Mouse (Mus musculus) liver, adult 2 months (tissue): ENCODE results near the gene Frmd4a. TPM values are rescaled to one million over a fixed set of nuclear protein-coding genes. Genes with fewer than 3 reads are reported as not detected.

Experiments used
- DNase-seq: peaks from one replicate; pipeline ENCODE4 v3.0.0-alpha.2; 2011; ENCODE audit warnings: low read depth, low spot score; ENCODE audit errors: extremely low read depth
- H3K27ac ChIP-seq: fragments of 200-500 bp; replicated peaks from 2 replicates; pipeline ENCODE4 v1.5.1; 2012; ENCODE audit warnings: low read depth, mild to moderate bottlenecking, control low read depth, inconsistent platforms, low read length; ENCODE audit not compliant: insufficient read depth
- H3K27me3 ChIP-seq: fragments of 200-500 bp; 2 replicates; pipeline ENCODE4 v1.6.1; 2012; ENCODE audit warnings: mild to moderate bottlenecking, moderate library complexity, low read length, inconsistent platforms; ENCODE audit not compliant: control insufficient read depth, insufficient read depth
- H3K36me3 ChIP-seq: fragments of 200-500 bp; 2 replicates; pipeline ENCODE4 v1.6.1; 2012; ENCODE audit warnings: low read length, inconsistent platforms; ENCODE audit not compliant: control insufficient read depth, insufficient read depth
- H3K4me1 ChIP-seq: fragments of 200-500 bp; 2 replicates; pipeline ENCODE4 v1.6.1; 2011; ENCODE audit warnings: low read length; ENCODE audit not compliant: control insufficient read depth, insufficient read depth
- H3K4me3 ChIP-seq: fragments of 200-500 bp; 2 replicates; pipeline ENCODE4 v1.5.1; 2011; ENCODE audit warnings: low read depth, mild to moderate bottlenecking, control low read depth, low read length, moderate library complexity; ENCODE audit not compliant: insufficient read depth
- H3K79me2 ChIP-seq: fragments of 200-500 bp; 2 replicates; pipeline ENCODE4 v1.6.1; 2012; ENCODE audit warnings: inconsistent platforms, mild to moderate bottlenecking, low read length, moderate library complexity; ENCODE audit not compliant: control insufficient read depth, insufficient read depth
- H3K9ac ChIP-seq: fragments of 200-500 bp; 2 replicates; pipeline ENCODE4 v1.6.1; 2012; ENCODE audit warnings: low read depth, mild to moderate bottlenecking, control low read depth, inconsistent platforms, low read length
- CTCF ChIP-seq: fragments of 200-500 bp; IDR thresholded peaks from 2 replicates; pipeline ENCODE4 v1.5.1; 2011; ENCODE audit warnings: low read depth, low read length, control low read depth
- POLR2A ChIP-seq: fragments of 200-500 bp; IDR thresholded peaks from 2 replicates; pipeline ENCODE4 v1.6.1; 2011; ENCODE audit warnings: low read length, control low read depth; ENCODE audit not compliant: insufficient read depth; ENCODE audit errors: extremely low read depth
- WGBS: fragments of 180-500 bp; shearing (Covaris S2); methylation state at CpG from one replicate; pipeline ENCODE4 v1.1.7; 2018; 5-methylcytosine and 5-hydroxymethylcytosine counted together
- polyA plus RNA-seq: library from polyadenylated mRNA; depleted of rRNA; stranded (reverse); fragments of >200 nt; gene quantifications from 2 replicates; pipeline ENCODE4 v1.2.3, GENCODE M21; 2012
- total RNA-seq: library from RNA; depleted of rRNA; stranded (reverse); fragments of >200 nt; gene quantifications from 2 replicates; pipeline ENCODE4 v1.2.3, GENCODE M21; 2014

Gene Frmd4a
- total and polyA plus RNA-seq, 2 experiments: 2.1 to 3.1 TPM

- H3K9ac ChIP-seq: 0 out of 2 replicates have a peak overlapping the region, but pooled peaks have one; percentile 2
- peak overlapping the region; percentile 22 for H3K4me3 ChIP-seq
- WGBS: 87% methylated on average over 5 of the region's 5 CpGs
- no peak overlapping the region for H3K27ac ChIP-seq
- H3K4me1 ChIP-seq: peaks cover 6% of the 10 kb centered on the region
- DNase-seq: no peak
- no peak for TF ChIP-seq CTCF
- H3K79me2 ChIP-seq: peaks cover 6% of the 10 kb centered on the region; the same call in 1 of the 2 replicates
- no peaks in the 10 kb centered on the region for H3K36me3 ChIP-seq
- H3K27me3 ChIP-seq: no peaks in the 10 kb centered on the region
Observed at GRCm38 (mm10) chr2:4562826-4563225, 545.3 kb downstream of the Frmd4a start.

- H3K27ac ChIP-seq: no peak overlapping the region
- peaks cover 5% of the 10 kb centered on the region for H3K4me1 ChIP-seq
- TF ChIP-seq CTCF: no peak
- no peak for TF ChIP-seq POLR2A
- no peak for DNase-seq
- H3K27me3 ChIP-seq: no peaks in the 10 kb centered on the region
- no peak overlapping the region for H3K9ac ChIP-seq
- H3K36me3 ChIP-seq: no peaks in the 10 kb centered on the region
- WGBS: 62% methylated on average over 1 of the region's 1 CpGs
- peaks cover 6% of the 10 kb centered on the region; the same call in 1 of the 2 replicates for H3K79me2 ChIP-seq
- H3K4me3 ChIP-seq: no peak overlapping the region; the same call in 1 of the 2 replicates
Observed at GRCm38 (mm10) chr2:4563322-4563721, 545.8 kb downstream of the Frmd4a start.

GRCm38 (mm10) chr2:4566260-4566955 is 548.9 kb downstream of the Frmd4a start:
- TF ChIP-seq POLR2A (no peak), CTCF (no peak)
- DNase-seq: no peak
- no peak overlapping the region for H3K9ac ChIP-seq
- 93% methylated on average over 4 of the region's 4 CpGs for WGBS
- H3K27ac ChIP-seq: peak overlapping the region; percentile 23; the same call in 1 of the 2 replicates
- H3K36me3 ChIP-seq: no peaks in the 10 kb centered on the region; the same call in 1 of the 2 replicates
- peaks cover under 1% of the 10 kb centered on the region; the same call in 1 of the 2 replicates for H3K79me2 ChIP-seq
- no peak overlapping the region for H3K4me3 ChIP-seq
- no peaks in the 10 kb centered on the region; the same call in none of the 2 replicates for H3K4me1 ChIP-seq
- H3K27me3 ChIP-seq: no peaks in the 10 kb centered on the region

DNA sequence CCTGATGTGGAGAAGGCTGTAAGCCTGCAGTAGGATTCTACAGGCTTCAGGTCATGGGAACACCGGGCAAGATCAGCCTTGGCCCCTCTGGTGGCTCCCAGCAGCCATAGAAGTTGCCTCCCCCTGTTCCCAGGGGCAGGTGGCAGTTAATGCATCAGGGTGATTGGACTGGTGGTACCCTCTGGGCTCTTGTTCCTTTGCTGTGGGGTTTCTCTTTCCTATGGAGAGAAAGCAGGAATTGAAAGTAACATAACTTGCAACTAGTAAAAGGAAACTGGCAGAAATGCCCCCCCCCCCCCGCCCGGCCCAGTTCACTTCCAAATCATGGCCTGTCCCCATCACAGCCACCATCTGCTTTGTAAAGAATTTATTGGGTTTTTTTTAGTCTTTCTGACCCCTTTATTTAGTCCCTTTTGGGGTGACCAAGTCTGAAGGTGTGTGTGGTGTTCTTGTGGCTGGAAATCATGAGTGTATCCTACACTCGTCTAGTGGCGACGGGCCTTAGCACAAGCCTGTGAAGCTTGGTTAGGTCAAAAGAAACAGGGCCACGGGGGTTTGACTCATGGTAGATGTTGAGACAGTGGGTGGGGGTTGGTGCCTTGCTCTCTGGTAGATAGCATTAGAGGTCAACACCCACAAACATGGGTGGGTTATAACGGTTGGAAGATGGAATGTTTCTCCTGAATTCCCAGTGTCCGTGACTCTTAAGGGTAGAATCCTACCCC is 549.6 kb downstream of the Frmd4a start:
- Histone ChIP-seq H3K9ac (no peak overlapping the region), H3K4me1 (peaks cover 3% of the 10 kb centered on the region), H3K27me3 (no peaks in the 10 kb centered on the region), H3K36me3 (no peaks in the 10 kb centered on the region; the same call in 1 of the 2 replicates), H3K4me3 (no peak overlapping the region), H3K27ac (peak overlapping the region; percentile 37; the same call in 1 of the 2 replicates), H3K79me2 (no peaks in the 10 kb centered on the region; the same call in 1 of the 2 replicates)
- no peak for TF ChIP-seq POLR2A
- no peak for DNase-seq
- WGBS: 84% methylated on average over 9 of the region's 9 CpGs

DNA sequence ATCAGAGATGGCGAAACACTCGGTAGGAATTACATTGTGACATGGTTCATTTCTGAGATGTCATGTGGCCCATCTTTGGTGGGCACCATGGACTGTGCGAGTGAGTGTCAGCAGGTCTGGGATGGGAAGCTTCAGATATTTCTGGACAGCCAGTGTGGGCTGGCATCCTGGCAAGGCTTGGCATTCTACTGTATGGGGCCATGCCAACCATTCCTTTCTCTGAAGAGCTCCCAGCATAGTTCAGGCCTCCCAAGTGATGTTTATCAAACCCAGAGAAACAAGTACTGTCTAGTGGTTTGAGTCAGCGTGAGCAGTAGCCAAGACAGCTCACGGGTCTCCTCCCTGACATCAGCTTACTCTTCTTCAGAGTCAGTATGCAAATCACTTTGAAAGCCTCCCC is 551.5 kb downstream of the Frmd4a start:
- 78% methylated on average over 5 of the region's 5 CpGs for WGBS
- Histone ChIP-seq H3K9ac (no peak overlapping the region), H3K4me1 (peaks cover 16% of the 10 kb centered on the region), H3K27ac (peak overlapping the region; percentile 13; the same call in 1 of the 2 replicates), H3K79me2 (no peaks in the 10 kb centered on the region), H3K4me3 (no peak overlapping the region), H3K27me3 (no peaks in the 10 kb centered on the region), H3K36me3 (peaks cover under 1% of the 10 kb centered on the region; the same call in 1 of the 2 replicates)
- no peak for DNase-seq
- TF ChIP-seq CTCF (no peak), POLR2A (no peak)
